Mouse (Mus musculus) liver, embryonic 14.5 days (tissue): Measurements from ENCODE around the gene Utp3.

Experiments used
- CTCF ChIP-seq: IDR thresholded peaks from 2 replicates; pipeline ENCODE4 v1.5.1; 2016; ENCODE audit warnings: antibody characterized with exemption, low read depth, control low read depth
- EP300 ChIP-seq: IDR thresholded peaks from 2 replicates; pipeline ENCODE4 v1.6.1; 2016; ENCODE audit warnings: antibody characterized with exemption, low read depth

- TF ChIP-seq EP300 = no peak
- peak; percentile 54; the same call in 1 of the 2 replicates for TF ChIP-seq CTCF
These were observed 11.5 kb upstream of the Utp3 start for GRCm38 (mm10) chr5:88542651-88543282.
